Mouse (Mus musculus): ENCODE measurements around the gene 4930469K13Rik. TPM values are rescaled to one million over a fixed set of nuclear protein-coding genes. Genes with fewer than 3 reads are reported as not detected.

4930469K13Rik gene
- polyA plus RNA-seq, 1 experiment, result 0.16 TPM

GRCm38 (mm10) chr11:34050063-34050462 lies 48.3 kb downstream of the 4930469K13Rik start:
- DNase-seq, result peak; percentile 44
- Histone ChIP-seq H3K27me3 (ENCODE audit: control insufficient read depth, insufficient read depth, low read length) (no peaks in the 10 kb centered on the region), H3K4me3 (ENCODE audit: control insufficient read depth, insufficient read depth, low read length) (peak overlapping the region; percentile 16), H3K36me3 (ENCODE audit: control insufficient read depth, insufficient read depth, low read length) (peaks cover 46% of the 10 kb centered on the region), H3K4me1 (replicated peaks; ENCODE audit: control insufficient read depth, insufficient read depth, low read length) (peaks cover 34% of the 10 kb centered on the region), H3K27ac (ENCODE audit: control insufficient read depth, insufficient read depth, low read length) (peak overlapping the region; percentile 6)
- TF ChIP-seq CTCF (IDR thresholded peaks at IDR 0.05; ENCODE audit: borderline replicate concordance, control insufficient read depth, extremely low read depth, insufficient read depth, low read length, poor library complexity), result no peak
- TF ChIP-seq POLR2A (IDR thresholded peaks at IDR 0.05; ENCODE audit: control insufficient read depth, extremely low read depth, insufficient read depth, low read length, poor library complexity), result no peak
- WGBS, result 2% methylated on average over 1 of the region's 1 CpGs

DNA sequence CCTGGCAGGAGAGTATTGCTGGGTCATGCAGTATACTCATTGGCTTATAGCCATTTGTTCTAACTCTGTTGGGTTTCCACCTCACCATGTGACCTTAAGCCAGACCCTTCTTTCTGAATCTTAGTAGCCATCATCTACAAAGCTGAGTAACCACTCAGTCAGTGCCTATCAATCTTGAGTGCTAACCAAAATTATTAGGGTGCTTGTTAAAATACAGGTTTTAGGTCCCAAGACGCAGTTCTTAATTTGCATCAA lies 49.3 kb downstream of the 4930469K13Rik start:
- peak overlapping the region; percentile 71; the same call in 1 of the 2 replicates for H3K27ac ChIP-seq (ENCODE audit: control insufficient read depth, insufficient read depth, low read length)
- peaks cover 27% of the 10 kb centered on the region for H3K4me1 ChIP-seq (replicated peaks; ENCODE audit: control insufficient read depth, insufficient read depth, low read length)
- H3K4me3 ChIP-seq (ENCODE audit: control insufficient read depth, insufficient read depth, low read length), result peak overlapping the region; percentile 18; the same call in 1 of the 2 replicates
- WGBS, result 14% methylated on average over 1 of the region's 1 CpGs
- no peak for DNase-seq
- H3K36me3 ChIP-seq (ENCODE audit: control insufficient read depth, insufficient read depth, low read length), result peaks cover 36% of the 10 kb centered on the region
- TF ChIP-seq POLR2A (IDR thresholded peaks at IDR 0.05; ENCODE audit: control insufficient read depth, extremely low read depth, insufficient read depth, low read length, poor library complexity) (no peak), CTCF (IDR thresholded peaks at IDR 0.05; ENCODE audit: borderline replicate concordance, control insufficient read depth, extremely low read depth, insufficient read depth, low read length, poor library complexity) (no peak)
- no peaks in the 10 kb centered on the region for H3K27me3 ChIP-seq (ENCODE audit: control insufficient read depth, insufficient read depth, low read length)

- TF ChIP-seq POLR2A (IDR thresholded peaks at IDR 0.05; ENCODE audit: control insufficient read depth, extremely low read depth, insufficient read depth, low read length, poor library complexity) (no peak), CTCF (IDR thresholded peaks at IDR 0.05; ENCODE audit: borderline replicate concordance, control insufficient read depth, extremely low read depth, insufficient read depth, low read length, poor library complexity) (no peak)
- H3K4me1 ChIP-seq (replicated peaks; ENCODE audit: control insufficient read depth, insufficient read depth, low read length), result peaks cover 23% of the 10 kb centered on the region
- WGBS, result 20% methylated on average over 8 of the region's 8 CpGs
- no peaks in the 10 kb centered on the region for H3K27me3 ChIP-seq (ENCODE audit: control insufficient read depth, insufficient read depth, low read length)
- peak overlapping the region; percentile 41; the same call in 1 of the 2 replicates for H3K27ac ChIP-seq (ENCODE audit: control insufficient read depth, insufficient read depth, low read length)
- 0 out of 2 replicates have a peak overlapping the region, but pooled peaks have one; percentile 11 for H3K4me3 ChIP-seq (ENCODE audit: control insufficient read depth, insufficient read depth, low read length)
- no peak for DNase-seq
- peaks cover 31% of the 10 kb centered on the region for H3K36me3 ChIP-seq (ENCODE audit: control insufficient read depth, insufficient read depth, low read length)
Measured at GRCm38 (mm10) chr11:34048375-34049124, 49.8 kb downstream of the 4930469K13Rik start.

DNA sequence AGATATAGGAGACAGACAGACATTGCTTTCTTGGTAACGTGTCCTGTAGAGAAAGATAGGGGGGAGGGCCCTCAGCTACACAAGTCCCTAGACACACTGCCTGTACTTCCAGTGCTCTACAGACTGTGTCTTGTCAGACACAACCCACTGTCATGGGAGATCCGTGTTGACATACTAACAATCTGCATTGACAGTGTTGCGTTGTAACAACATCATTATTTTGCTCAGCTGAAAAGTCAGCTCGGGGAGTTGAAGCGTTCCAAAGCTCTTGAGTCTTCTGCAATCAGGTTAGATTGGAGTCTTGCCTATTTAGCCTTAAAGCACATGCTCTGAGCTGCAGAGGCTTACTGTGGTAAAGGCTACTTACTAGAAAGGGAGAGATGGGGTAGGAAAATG lies 50.8 kb downstream of the 4930469K13Rik start:
- H3K4me1 ChIP-seq (replicated peaks; ENCODE audit: control insufficient read depth, insufficient read depth, low read length), result peaks cover 25% of the 10 kb centered on the region
- peak overlapping the region; percentile 100 for H3K4me3 ChIP-seq (ENCODE audit: control insufficient read depth, insufficient read depth, low read length)
- 1% methylated on average over 5 of the region's 5 CpGs for WGBS
- peak; percentile 40 for DNase-seq
- H3K36me3 ChIP-seq (ENCODE audit: control insufficient read depth, insufficient read depth, low read length), result peaks cover 21% of the 10 kb centered on the region
- H3K27ac ChIP-seq (ENCODE audit: control insufficient read depth, insufficient read depth, low read length), result peak overlapping the region; percentile 98
- TF ChIP-seq CTCF (IDR thresholded peaks at IDR 0.05; ENCODE audit: borderline replicate concordance, control insufficient read depth, extremely low read depth, insufficient read depth, low read length, poor library complexity), result no peak
- TF ChIP-seq POLR2A (IDR thresholded peaks at IDR 0.05; ENCODE audit: control insufficient read depth, extremely low read depth, insufficient read depth, low read length, poor library complexity), result no peak
- H3K27me3 ChIP-seq (ENCODE audit: control insufficient read depth, insufficient read depth, low read length), result no peaks in the 10 kb centered on the region

- Histone ChIP-seq H3K27me3 (ENCODE audit: control insufficient read depth, insufficient read depth, low read length) (no peaks in the 10 kb centered on the region), H3K4me1 (replicated peaks; ENCODE audit: control insufficient read depth, insufficient read depth, low read length) (peaks cover 23% of the 10 kb centered on the region), H3K4me3 (ENCODE audit: control insufficient read depth, insufficient read depth, low read length) (peak within 1 kb of the TSS; percentile 100), H3K27ac (ENCODE audit: control insufficient read depth, insufficient read depth, low read length) (peak within 1 kb of the TSS; percentile 98), H3K36me3 (ENCODE audit: control insufficient read depth, insufficient read depth, low read length) (peaks cover 15% of the 10 kb centered on the region)
- TF ChIP-seq CTCF (IDR thresholded peaks at IDR 0.05; ENCODE audit: borderline replicate concordance, control insufficient read depth, extremely low read depth, insufficient read depth, low read length, poor library complexity) (no peak), POLR2A (IDR thresholded peaks at IDR 0.05; ENCODE audit: control insufficient read depth, extremely low read depth, insufficient read depth, low read length, poor library complexity) (no peak; the same call in 1 of the 2 replicates)
- 3% methylated on average over 6 of the region's 6 CpGs for WGBS
- peak; percentile 58 for DNase-seq
Measured at GRCm38 (mm10) chr11:34046767-34047541, 51.4 kb downstream of the 4930469K13Rik start, which contains the start of gene Lcp2. Gene Lcp2 (plus strand): TSS chr11:34046920.

DNA sequence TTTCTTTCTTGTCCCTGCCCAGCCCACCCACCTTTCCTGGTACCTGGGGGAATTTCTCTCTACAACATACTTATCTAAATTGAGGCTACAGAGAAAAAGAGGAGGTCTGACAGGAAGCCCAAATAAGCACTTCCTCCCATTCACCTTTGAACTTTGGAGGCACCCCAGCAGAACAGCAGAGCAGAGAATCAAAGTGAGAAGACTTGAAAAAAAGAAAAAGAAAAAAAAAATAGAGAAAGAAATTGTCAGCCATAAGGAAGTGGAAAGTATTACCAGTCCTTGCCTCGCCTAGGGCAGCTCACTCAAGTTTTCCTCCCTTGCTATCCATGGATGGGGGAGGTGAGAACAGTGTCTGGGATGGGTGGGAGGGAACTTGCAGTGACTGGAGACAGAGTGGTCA lies 55.5 kb downstream of the 4930469K13Rik start:
- peak; percentile 78 for DNase-seq
- no peaks in the 10 kb centered on the region for H3K27me3 ChIP-seq (ENCODE audit: control insufficient read depth, insufficient read depth, low read length)
- no peak overlapping the region for H3K4me3 ChIP-seq (ENCODE audit: control insufficient read depth, insufficient read depth, low read length)
- 0% methylated on average over 1 of the region's 1 CpGs for WGBS
- no peaks in the 10 kb centered on the region for H3K36me3 ChIP-seq (ENCODE audit: control insufficient read depth, insufficient read depth, low read length)
- peaks cover 28% of the 10 kb centered on the region for H3K4me1 ChIP-seq (replicated peaks; ENCODE audit: control insufficient read depth, insufficient read depth, low read length)
- H3K27ac ChIP-seq (ENCODE audit: control insufficient read depth, insufficient read depth, low read length), result peak overlapping the region; percentile 95
- TF ChIP-seq POLR2A (IDR thresholded peaks at IDR 0.05; ENCODE audit: control insufficient read depth, extremely low read depth, insufficient read depth, low read length, poor library complexity), result no peak
- no peak for TF ChIP-seq CTCF (IDR thresholded peaks at IDR 0.05; ENCODE audit: borderline replicate concordance, control insufficient read depth, extremely low read depth, insufficient read depth, low read length, poor library complexity)
